14 mouse cellular contexts compared by ENCODE assay signal in genomic region chr10:22345721-22346120, GRCm38 (mm10). TPM values are rescaled to one million over a fixed set of nuclear protein-coding genes. Genes with fewer than 3 reads are reported as not detected.
DNase-seq lines count a peak whose midpoint lies in the region; ATAC-seq lines count a peak whose summit lies in the region.
"Not testable (repeated sequence)": the region's sequence is repeated elsewhere in the genome, so short reads cannot be mapped to it uniquely, and the experiment has no call there.
"Had no signal": no experiment of that assay in that cellular context is flagged by ENCODE, and none has a peak within 500 bp of the region (broad histone marks: within the 10 kb centered on the region; RNA-seq: fewer than 3 reads in every experiment).

No protein-coding gene starts in this region.

- peak; percentile 100 for ATAC-seq in activated CD4-positive, CD25-positive, alpha-beta regulatory T cell, adult 4 months
- ATAC-seq in hematopoietic stem cell, adult 5-6 weeks (replicated peaks in 1 of 2; ENCODE audit: insufficient read depth in 1 of 2, low FRiP score in 2 of 2, low TSS enrichment in 1 of 2, low read depth in 1 of 2, poor library complexity in 2 of 2, severe bottlenecking in 2 of 2) = peak; percentile 46 to 56; a peak in 3 of 4 replicates

- H3K27me3 ChIP-seq in splenic B cell, adult 2 months (ENCODE audit: control insufficient read depth, insufficient read depth, low read length, poor library complexity, severe bottlenecking) = not testable (repeated sequence)

- not testable (repeated sequence) for H3K36me3 ChIP-seq in splenic B cell, adult 2 months (ENCODE audit: control insufficient read depth, insufficient read depth, low read length, poor library complexity, severe bottlenecking)

- intact Hi-C loops in gastrocnemius, postnatal 14 days (cut with DNase I; ENCODE audit: low total_unique reads) = not testable (repeated sequence)

- peak; percentile 74 for DNase-seq in CD4-positive, CD25-positive, alpha-beta regulatory T cell, adult 2 months (ENCODE audit: low read depth, low spot score)
- DNase-seq in gastrocnemius, postnatal 14 days = peak; percentile 8
- DNase-seq in lung, postnatal 10 days = peak; percentile 1
- DNase-seq in naive thymus-derived CD4-positive, alpha-beta T cell, adult 2 months (ENCODE audit: low read depth) = peak; percentile 72
- peak; percentile 24 for DNase-seq in splenic B cell, adult 2 months (ENCODE audit: low read depth, low spot score)

RNA-seq across cellular contexts. Expression of gene Raet1d, which starts 14.6 kb away (rescaled TPM):
- polyA plus RNA-seq in activated CD4-positive, CD25-positive, alpha-beta regulatory T cell, adult 4 months (2017; shearing (Covaris generic)) = under 1 TPM; 0.34 to 0.46 TPM
- total RNA-seq in gastrocnemius, postnatal 14 days (2021) = not detected
- total RNA-seq in hematopoietic stem cell, adult 5-6 weeks (2017) = not detected in 2 replicates
- total RNA-seq: heart, postnatal 36 days; layer of hippocampus, adult 18-20 months; layer of hippocampus, postnatal 10 days; left cerebral cortex, adult 18-20 months; left cerebral cortex, postnatal 14 days; megakaryocyte-erythroid progenitor cell, adult 5-6 weeks had no signal
- polyA plus RNA-seq: lung, adult 2 months had no signal

Comparison
In these comparisons a context has a peak if more than half of its experiments do, and no peak if none do; other contexts are left out.
1. Peak in every context shown above with its lines: DNase-seq and ATAC-seq.
2. DNase-seq: peak in every context shown above with its lines; median percentile 74 in CD4-positive, CD25-positive, alpha-beta regulatory T cell, adult 2 months; 72 in naive thymus-derived CD4-positive, alpha-beta T cell, adult 2 months; 24 in splenic B cell, adult 2 months; 8 in gastrocnemius, postnatal 14 days; 1 in lung, postnatal 10 days.